In the genomic region with DNA sequence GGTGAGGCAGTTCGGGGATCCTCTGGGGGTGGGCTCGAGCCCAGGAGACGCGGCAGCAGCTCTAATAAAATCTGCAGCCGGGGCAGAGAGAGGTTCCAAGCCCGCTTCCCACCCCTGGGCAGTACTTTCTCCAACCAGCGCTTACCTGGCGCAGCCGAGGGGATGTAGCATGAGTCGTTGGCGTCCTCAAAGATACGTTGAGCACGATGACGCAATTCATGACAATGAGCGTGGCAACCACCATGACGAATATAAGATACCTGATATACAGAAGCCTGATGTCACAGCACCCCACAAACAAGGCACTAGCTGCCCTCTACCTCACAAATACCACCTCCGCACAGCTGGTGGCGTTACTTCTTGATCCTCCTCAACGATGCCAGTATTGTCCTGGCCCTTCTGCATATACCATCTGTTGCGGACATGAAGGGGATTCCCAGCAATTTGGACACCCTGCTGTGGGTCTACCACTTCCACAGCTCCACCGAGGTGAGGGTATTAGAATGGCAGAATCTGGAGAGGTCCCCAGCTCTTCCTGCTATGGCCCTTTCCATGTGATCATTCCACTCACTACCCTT, we compare ENCODE assay signal across 8 mouse cellular contexts. TPM values are rescaled to one million over a fixed set of nuclear protein-coding genes. Genes with fewer than 3 reads are reported as not detected.
DNase-seq lines count a peak whose midpoint lies in the region; ATAC-seq and TF ChIP-seq lines count a peak whose summit lies in the region.

A gene (plus strand): TSS at position 333 of the 578 bp plus-strand sequence.

- no peak for DNase-seq in liver, adult 2 months (ENCODE audit: extremely low read depth, low read depth, low spot score)
- no peak for DNase-seq in liver
- DNase-seq in embryonic facial prominence, embryonic 10.5 days (ENCODE audit: low spot score) = no peak
- DNase-seq in hindbrain, postnatal 0 days (ENCODE audit: low spot score) = peak; percentile 10
- no peak for DNase-seq in adrenal gland, postnatal 14 days
- no peak for DNase-seq in gastrocnemius, postnatal 10 days
- no peak for DNase-seq in cerebellum, adult 9-10 months

- H3K36me3 ChIP-seq in liver, adult 2 months (ENCODE audit: control insufficient read depth, insufficient read depth, low read length) = peaks cover 3% of the 10 kb centered on the region; the same call in 1 of the 2 replicates
- peaks cover 33% of the 10 kb centered on the region for H3K36me3 ChIP-seq in embryonic facial prominence, embryonic 10.5 days (replicated peaks)
- H3K36me3 ChIP-seq in hindbrain, postnatal 0 days (ENCODE audit: insufficient read depth, low read length) = peaks cover 24% of the 10 kb centered on the region
- H3K36me3 ChIP-seq in midbrain, embryonic 16.5 days (ENCODE audit: control insufficient read depth, insufficient read depth, low read length) = peaks cover 13% of the 10 kb centered on the region

- ATAC-seq in hindbrain, postnatal 0 days = 0 out of 2 replicates have a peak, but pooled peaks have one; percentile 27
- no peak for ATAC-seq in midbrain, embryonic 16.5 days

- H3K4me3 ChIP-seq in liver, adult 2 months (ENCODE audit: insufficient read depth, low read depth, low read length) = peak within 1 kb of the TSS; percentile 17; the same call in 1 of the 2 replicates
- peak within 1 kb of the TSS; percentile 55 for H3K4me3 ChIP-seq in embryonic facial prominence, embryonic 10.5 days
- H3K4me3 ChIP-seq in hindbrain, postnatal 0 days (ENCODE audit: low read length) = peak within 1 kb of the TSS; percentile 20
- peak within 1 kb of the TSS; percentile 13; the same call in 1 of the 2 replicates for H3K4me3 ChIP-seq in midbrain, embryonic 16.5 days (ENCODE audit: low read depth, low read length)

- no peak within 1 kb of the TSS for H3K27ac ChIP-seq in liver, adult 2 months (replicated peaks; ENCODE audit: insufficient read depth, low read depth, low read length)
- peak within 1 kb of the TSS; percentile 40; the same call in 1 of the 2 replicates for H3K27ac ChIP-seq in embryonic facial prominence, embryonic 10.5 days (replicated peaks)
- H3K27ac ChIP-seq in hindbrain, postnatal 0 days = no peak within 1 kb of the TSS
- H3K27ac ChIP-seq in midbrain, embryonic 16.5 days (ENCODE audit: low read length) = no peak within 1 kb of the TSS

- H3K79me2 ChIP-seq in liver, adult 2 months (ENCODE audit: control insufficient read depth, insufficient read depth, low read length) = no peaks in the 10 kb centered on the region

- H3K27me3 ChIP-seq in liver, adult 2 months (ENCODE audit: control insufficient read depth, insufficient read depth, low read length) = no peaks in the 10 kb centered on the region
- peaks cover 23% of the 10 kb centered on the region for H3K27me3 ChIP-seq in embryonic facial prominence, embryonic 10.5 days (replicated peaks; ENCODE audit: low read depth, poor library complexity, severe bottlenecking)
- no peaks in the 10 kb centered on the region for H3K27me3 ChIP-seq in hindbrain, postnatal 0 days (ENCODE audit: insufficient read depth, low read length)
- no peaks in the 10 kb centered on the region for H3K27me3 ChIP-seq in midbrain, embryonic 16.5 days (ENCODE audit: control insufficient read depth, insufficient read depth, low read depth, low read length)

- H3K9me3 ChIP-seq in embryonic facial prominence, embryonic 10.5 days = no peaks in the 10 kb centered on the region
- no peaks in the 10 kb centered on the region for H3K9me3 ChIP-seq in hindbrain, postnatal 0 days (ENCODE audit: low read length)
- H3K9me3 ChIP-seq in midbrain, embryonic 16.5 days (replicated peaks; ENCODE audit: control insufficient read depth, low read length, poor library complexity, severe bottlenecking) = no peaks in the 10 kb centered on the region

- H3K4me1 ChIP-seq in liver, adult 2 months (ENCODE audit: control insufficient read depth, insufficient read depth, low read length) = peaks cover 3% of the 10 kb centered on the region; the same call in 1 of the 2 replicates
- H3K4me1 ChIP-seq in embryonic facial prominence, embryonic 10.5 days = peaks cover 20% of the 10 kb centered on the region
- H3K4me1 ChIP-seq in hindbrain, postnatal 0 days (ENCODE audit: insufficient read depth, low read length) = peaks cover 6% of the 10 kb centered on the region
- H3K4me1 ChIP-seq in midbrain, embryonic 16.5 days (ENCODE audit: control insufficient read depth, insufficient read depth, low read length) = peaks cover 3% of the 10 kb centered on the region; the same call in 1 of the 2 replicates

- WGBS in liver, adult 2 months = 46% methylated on average over 21 of the region's 21 CpGs
- 15% methylated on average over 21 of the region's 21 CpGs for WGBS in embryonic facial prominence, embryonic 10.5 days
- WGBS in hindbrain, postnatal 0 days = 20% methylated on average over 21 of the region's 21 CpGs
- 10% methylated on average over 21 of the region's 21 CpGs for WGBS in midbrain, embryonic 16.5 days

- no peak for TF ChIP-seq CTCF in liver, adult 2 months (IDR thresholded peaks at IDR 0.05; ENCODE audit: low read depth, low read length)
- no peak for TF ChIP-seq CTCF in hindbrain, postnatal 0 days (IDR thresholded peaks at IDR 0.05; ENCODE audit: low read depth)

- no peak for TF ChIP-seq POLR2A in liver, adult 2 months (IDR thresholded peaks at IDR 0.05; ENCODE audit: extremely low read depth, insufficient read depth, low read length)

- H3K4me2 ChIP-seq in hindbrain, postnatal 0 days (ENCODE audit: low read depth, low read length) = peak within 1 kb of the TSS; percentile 54
- peak within 1 kb of the TSS; percentile 46 for H3K4me2 ChIP-seq in midbrain, embryonic 16.5 days (ENCODE audit: low read length)

- H3K9ac ChIP-seq in liver, adult 2 months (ENCODE audit: low read depth, low read length) = 0 out of 2 replicates have a peak within 1 kb of the TSS, but pooled peaks have one; percentile 10
- peak within 1 kb of the TSS; percentile 35 for H3K9ac ChIP-seq in hindbrain, postnatal 0 days (replicated peaks; ENCODE audit: low read length)
- peak within 1 kb of the TSS; percentile 4; the same call in 1 of the 2 replicates for H3K9ac ChIP-seq in midbrain, embryonic 16.5 days (ENCODE audit: low read depth, low read length)

RNA-seq across cellular contexts. Expression of the gene that starts here (rescaled TPM):
- not detected in 2 replicates for total RNA-seq in liver, adult 2 months (2014; rRNA removed)
- not detected in 2 replicates for polyA plus RNA-seq in liver, adult 2 months (2012; rRNA removed)
- polyA plus RNA-seq in embryonic facial prominence, embryonic 10.5 days (2016; fragmentation: Nextera tagmentation; extraction: Ambion mirVana) = not detected in 2 replicates
- total RNA-seq in hindbrain, postnatal 0 days (2014; rRNA removed) = not detected in 2 replicates
- polyA plus RNA-seq in hindbrain, postnatal 0 days (2015; fragmentation: Nextera tagmentation; extraction: Ambion mirVana) = not detected in 2 replicates
- not detected in 2 replicates for polyA plus RNA-seq in midbrain, embryonic 16.5 days (2015; fragmentation: Nextera tagmentation; extraction: Ambion mirVana)
- total RNA-seq in adrenal gland, postnatal 14 days (2021) = not detected in 2 replicates
- not detected for total RNA-seq in gastrocnemius, postnatal 10 days (2021)

Comparison
In these comparisons a context has a peak if more than half of its experiments do, and no peak if none do; other contexts are left out.
1. Peak in DNase-seq, ATAC-seq, H3K4me3 ChIP-seq, H3K9ac ChIP-seq and H3K4me2 ChIP-seq in hindbrain, postnatal 0 days; RNA of the gene not detected or under 1 TPM.